Mouse (Mus musculus) spleen, postnatal 4 days (tissue): ENCODE measurements around the gene Trmt13.

Experiments used
- DNase-seq, 2 experiments: peaks; one replicate each; pipeline ENCODE4 v3.0.0; 2022; ENCODE audit warnings: low spot score in 2 of 2

Gene Trmt13

DNA sequence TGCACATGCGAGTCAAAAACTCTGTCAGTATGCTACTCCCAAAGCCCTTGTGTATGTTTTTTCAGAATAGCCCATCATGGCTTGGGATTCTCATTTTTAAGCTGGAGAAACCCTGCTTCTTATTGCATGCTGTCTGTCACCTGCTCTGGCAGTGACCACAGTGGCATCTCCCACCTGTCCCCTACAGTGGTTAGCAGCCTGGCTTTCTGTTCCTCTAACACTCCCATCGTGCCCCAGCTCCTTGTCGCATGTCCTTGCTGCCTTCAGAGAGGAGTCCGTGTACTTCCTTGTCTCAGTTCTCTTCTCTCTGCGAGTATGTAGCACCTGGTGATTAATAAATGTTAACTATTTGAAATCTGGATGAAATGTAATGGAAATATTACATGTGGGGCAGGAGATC is 67.0 kb downstream of the Trmt13 start:
- no peak for DNase-seq

DNA sequence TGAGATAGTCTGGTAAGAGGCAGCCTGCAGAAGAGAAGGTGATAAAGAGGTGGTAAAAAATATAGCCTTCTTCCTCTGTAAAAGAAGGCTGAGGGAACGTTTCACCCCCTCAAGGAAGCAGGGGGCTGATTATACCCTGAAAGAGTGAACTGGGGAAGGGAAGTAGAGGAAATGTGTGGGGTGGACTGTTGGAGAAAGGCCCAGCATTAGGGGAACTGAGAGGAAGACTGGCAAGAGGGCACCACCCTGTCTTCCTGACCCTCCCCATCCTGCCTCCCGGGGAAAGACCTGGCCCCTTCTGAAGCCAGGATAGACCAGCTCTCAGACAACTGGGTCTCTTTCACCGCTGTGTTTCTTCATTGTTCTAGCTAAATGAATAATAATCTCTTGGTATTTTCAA is 71.9 kb downstream of the Trmt13 start:
- DNase-seq: no peak

DNA sequence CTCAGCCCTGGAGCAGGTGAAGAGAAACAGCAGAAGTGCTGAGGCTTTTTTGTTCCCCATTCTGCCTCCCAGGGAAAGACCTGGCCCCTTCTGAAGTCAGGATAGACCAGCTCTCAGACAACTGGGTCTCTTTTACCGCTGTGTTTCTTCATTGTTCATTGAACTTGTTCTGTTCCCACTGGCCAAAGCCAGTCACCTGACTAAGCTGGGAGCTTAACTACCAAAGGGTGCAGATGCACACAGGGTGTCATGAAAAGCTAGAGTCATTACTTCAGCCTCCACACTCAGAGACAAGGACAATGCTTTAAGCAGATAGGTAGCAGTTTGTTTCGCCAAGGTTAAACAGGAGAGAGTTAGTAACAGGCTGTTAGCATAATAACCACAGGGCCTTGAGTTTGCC is 72.3 kb downstream of the Trmt13 start:
- no peak for DNase-seq

DNA sequence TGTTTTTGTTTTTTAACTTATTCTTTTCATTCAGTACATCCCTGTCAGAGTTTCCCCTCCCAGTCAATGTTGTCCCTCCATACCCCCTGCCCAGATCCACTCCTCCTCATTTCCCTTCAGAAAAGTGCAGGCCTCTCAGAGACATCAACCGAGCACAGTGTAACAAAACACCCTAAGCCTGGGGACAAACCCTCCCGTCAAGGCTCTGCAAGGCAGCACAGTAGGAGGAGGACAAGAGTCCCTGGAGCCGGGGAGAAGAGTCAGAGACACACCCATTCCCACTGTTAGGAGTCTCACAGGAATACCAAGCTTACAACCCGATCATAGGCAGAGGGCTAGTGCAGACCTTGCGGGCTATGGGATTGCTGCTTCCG is 77.2 kb downstream of the Trmt13 start:
- DNase-seq: no peak

DNA sequence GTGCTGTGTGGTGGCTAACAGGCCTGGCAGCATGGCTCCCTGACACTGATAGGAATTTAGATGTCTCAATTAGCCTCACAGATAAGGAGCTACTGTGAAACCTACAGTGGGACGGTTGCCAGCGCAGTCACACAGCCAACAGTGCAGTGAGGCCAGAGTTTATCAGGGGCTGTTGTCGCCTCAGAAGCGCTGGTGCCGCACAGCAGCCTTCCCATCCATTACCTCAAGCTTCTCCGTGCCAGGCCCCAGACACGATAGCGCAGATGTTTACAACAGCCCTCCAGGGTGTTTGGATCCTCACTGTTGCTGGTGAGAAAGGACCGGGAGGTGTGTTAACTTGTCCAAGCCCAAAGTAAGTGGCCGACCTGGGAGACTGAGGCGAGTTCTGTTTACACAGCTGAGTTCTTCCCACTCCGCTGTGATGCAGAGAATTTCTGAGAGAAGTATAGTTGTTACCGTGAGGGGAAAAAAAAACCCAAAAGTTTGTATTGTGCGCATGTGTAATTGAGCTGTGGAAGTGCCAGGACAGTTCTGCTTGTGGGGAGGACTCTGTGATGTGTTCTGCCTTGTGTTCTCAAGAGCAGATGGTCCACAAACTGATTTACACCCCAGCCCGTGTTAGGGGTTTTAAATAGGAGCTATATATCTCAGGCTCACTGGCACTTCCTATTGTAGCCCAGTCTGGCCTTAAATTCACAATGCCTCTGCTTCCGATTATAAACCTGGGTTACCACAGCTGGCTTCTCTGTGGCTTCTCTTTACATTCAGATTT is 77.8 kb downstream of the Trmt13 start:
- DNase-seq: peak in 1 of 2 experiments; percentile 54
